Mouse (Mus musculus) hindbrain, embryonic 11.5 days (tissue): ENCODE measurements around the gene Tmc4. TPM values are rescaled to one million over a fixed set of nuclear protein-coding genes. Genes with fewer than 3 reads are reported as not detected.

Experiments used
- ATAC-seq: fragments of 200-750 bp; cut with Nextera tagmentation; 2 replicates; pipeline ENCODE4 v1.8.0; 2017; ENCODE audit warnings: mild to moderate bottlenecking, moderate TSS enrichment, moderate library complexity; ENCODE audit not compliant: low FRiP score
- DNase-seq: peaks from one replicate; pipeline ENCODE4 v3.0.0-alpha.2; 2015; ENCODE audit warnings: low spot score
- H3K27ac ChIP-seq: fragments of 300-500 bp; sonication (generic); 2 replicates; pipeline ENCODE4 v1.5.1; 2014; ENCODE audit warnings: mild to moderate bottlenecking, low read depth, low read length
- H3K27me3 ChIP-seq: fragments of 300-500 bp; sonication (generic); 2 replicates; pipeline ENCODE4 v1.6.1; 2014; ENCODE audit warnings: mild to moderate bottlenecking, low read length, moderate library complexity, mixed read lengths; ENCODE audit not compliant: control insufficient read depth, insufficient read depth
- H3K36me3 ChIP-seq: fragments of 300-500 bp; sonication (generic); 2 replicates; pipeline ENCODE4 v1.6.1; 2014; ENCODE audit warnings: mild to moderate bottlenecking, low read length, moderate library complexity, mixed read lengths; ENCODE audit not compliant: control insufficient read depth, insufficient read depth
- H3K4me1 ChIP-seq: fragments of 300-500 bp; sonication (generic); replicated peaks from 2 replicates; pipeline ENCODE4 v1.6.1; 2014; ENCODE audit warnings: low read length, mixed read lengths; ENCODE audit not compliant: control insufficient read depth, insufficient read depth
- H3K4me2 ChIP-seq: fragments of 300-500 bp; sonication (generic); replicated peaks from 2 replicates; pipeline ENCODE4 v1.6.1; 2014; ENCODE audit warnings: mild to moderate bottlenecking, low read depth, low read length
- H3K4me3 ChIP-seq: fragments of 300-500 bp; sonication (generic); 2 replicates; pipeline ENCODE4 v1.5.1; 2014; ENCODE audit warnings: low read depth, low read length
- H3K9ac ChIP-seq: fragments of 300-500 bp; sonication (generic); 2 replicates; pipeline ENCODE4 v1.6.1; 2014; ENCODE audit warnings: low read depth, low read length
- H3K9me3 ChIP-seq: fragments of 300-500 bp; sonication (generic); 2 replicates; pipeline ENCODE4 v1.6.1; 2016; ENCODE audit warnings: low read length; ENCODE audit not compliant: control insufficient read depth
- WGBS: fragments of 180-500 bp; shearing (Covaris S2); extraction: QIAGEN DNeasy Blood & Tissue Kit; methylation state at CpG from one replicate; pipeline ENCODE4 v1.1.7; 2014; 5-methylcytosine and 5-hydroxymethylcytosine counted together
- polyA plus RNA-seq: library from polyadenylated mRNA; unstranded; fragments of >200 nt; fragmentation: Nextera tagmentation; extraction: Ambion mirVana; gene quantifications from 2 replicates; pipeline ENCODE4 v1.2.1, GENCODE M21; 2014

The Tmc4 gene
- polyA plus RNA-seq, 1 experiment from 2014 or later: 4.4 TPM

DNA sequence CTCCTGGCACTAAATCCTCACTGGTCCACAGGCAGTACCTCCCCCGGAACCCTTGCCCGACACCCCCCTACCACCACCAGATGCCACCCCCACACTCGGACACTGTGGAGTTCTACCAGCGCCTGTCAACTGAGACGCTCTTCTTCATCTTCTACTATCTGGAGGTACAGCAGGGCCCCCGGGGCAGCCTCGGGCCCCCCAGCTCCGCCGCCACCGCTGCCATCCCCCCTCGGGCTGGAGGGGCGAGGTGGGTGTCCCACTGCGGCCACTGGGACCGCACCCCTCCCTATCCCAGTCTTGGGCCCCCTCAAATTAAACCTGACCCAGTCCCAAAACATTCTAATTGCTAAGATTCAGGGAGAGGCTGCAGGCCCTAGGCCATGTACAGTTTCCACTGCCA is 18.8 kb downstream of the Tmc4 start:
- H3K9me3 ChIP-seq: no peaks in the 10 kb centered on the region
- DNase-seq (no peak), ATAC-seq (no peak)
- no peaks in the 10 kb centered on the region for H3K4me1 ChIP-seq
- peaks cover 40% of the 10 kb centered on the region for H3K36me3 ChIP-seq
- no peak overlapping the region for H3K27ac ChIP-seq
- no peak overlapping the region for H3K9ac ChIP-seq
- H3K4me2 ChIP-seq: no peak overlapping the region
- 91% methylated on average over 14 of the region's 14 CpGs for WGBS
- no peak overlapping the region for H3K4me3 ChIP-seq
- H3K27me3 ChIP-seq: no peaks in the 10 kb centered on the region

DNA sequence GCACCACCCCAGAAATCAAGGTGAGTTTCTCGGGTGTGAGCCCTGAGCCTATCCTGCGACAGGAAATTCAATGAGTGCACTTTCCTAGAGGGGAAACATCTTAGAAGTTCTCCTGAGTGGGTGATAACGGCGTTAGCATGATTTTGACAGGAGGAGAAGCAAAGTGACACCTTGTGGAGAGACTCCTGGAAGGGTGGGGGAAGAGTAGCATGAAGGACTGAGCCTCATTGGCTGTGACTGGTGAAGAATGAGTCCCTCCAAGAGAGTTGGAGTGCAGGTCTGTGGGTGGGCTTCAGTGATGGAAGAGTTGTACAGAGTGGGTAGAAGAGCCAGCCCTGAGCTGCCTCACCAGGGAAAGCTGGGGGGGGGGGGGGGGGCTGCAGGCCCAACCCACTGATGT is 20.4 kb downstream of the Tmc4 start:
- H3K27ac ChIP-seq: no peak overlapping the region
- no peaks in the 10 kb centered on the region for H3K4me1 ChIP-seq
- H3K9me3 ChIP-seq: no peaks in the 10 kb centered on the region
- H3K4me2 ChIP-seq: no peak overlapping the region
- H3K27me3 ChIP-seq: no peaks in the 10 kb centered on the region
- 92% methylated on average over 4 of the region's 4 CpGs for WGBS
- ATAC-seq: no peak
- peaks cover 45% of the 10 kb centered on the region for H3K36me3 ChIP-seq
- H3K9ac ChIP-seq: no peak overlapping the region
- DNase-seq: no peak
- no peak overlapping the region for H3K4me3 ChIP-seq

DNA sequence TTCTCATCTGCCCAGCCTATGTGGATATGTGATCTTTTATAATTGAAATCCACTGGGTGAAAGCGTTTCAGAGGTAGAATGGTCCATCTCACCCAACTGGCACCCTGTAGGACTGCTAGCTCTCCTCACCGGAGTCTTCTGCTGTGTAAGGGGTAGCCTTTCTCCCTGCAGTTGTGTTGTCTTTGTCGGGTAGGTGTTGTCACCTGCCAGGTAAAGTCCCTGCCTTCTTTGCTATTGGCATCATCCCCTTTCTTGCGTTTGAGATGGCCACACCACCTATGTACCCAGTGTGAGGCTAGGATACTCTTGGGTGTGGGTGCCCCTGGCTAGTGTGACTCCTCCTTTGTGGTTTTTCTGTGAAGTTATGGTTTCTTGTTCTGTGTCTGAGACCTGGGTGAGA is 30.7 kb downstream of the Tmc4 start:
- DNase-seq: no peak
- peak overlapping the region; percentile 69 for H3K4me2 ChIP-seq
- WGBS: 77% methylated on average over 4 of the region's 4 CpGs
- peak overlapping the region; percentile 89 for H3K9ac ChIP-seq
- peak overlapping the region; percentile 81 for H3K4me3 ChIP-seq
- no peak for ATAC-seq
- no peaks in the 10 kb centered on the region for H3K36me3 ChIP-seq
- no peaks in the 10 kb centered on the region for H3K27me3 ChIP-seq
- H3K27ac ChIP-seq: no peak overlapping the region
- H3K4me1 ChIP-seq: peaks cover 10% of the 10 kb centered on the region; the same call in 1 of the 2 replicates
- H3K9me3 ChIP-seq: no peaks in the 10 kb centered on the region

DNA sequence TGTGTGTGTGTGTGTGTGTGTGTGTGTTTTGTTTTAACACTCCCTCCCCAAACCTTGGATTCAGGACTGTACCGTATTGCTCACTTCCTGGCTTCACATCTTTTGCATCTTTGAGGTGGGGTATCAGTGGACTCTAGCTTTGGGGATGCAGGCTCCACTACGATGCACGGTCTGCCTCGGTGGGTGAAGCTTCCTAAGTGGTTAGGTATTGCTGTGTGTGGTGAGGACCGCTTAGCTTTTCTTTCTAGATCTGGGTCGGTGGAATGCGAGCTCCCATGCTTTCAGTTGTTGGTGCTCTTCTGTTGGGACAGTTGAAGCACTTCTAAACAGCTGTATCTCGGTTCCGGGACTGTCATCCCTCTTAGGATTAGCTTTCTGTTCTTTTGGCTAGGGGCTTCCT is 31.2 kb downstream of the Tmc4 start:
- no peaks in the 10 kb centered on the region for H3K9me3 ChIP-seq
- no peaks in the 10 kb centered on the region for H3K36me3 ChIP-seq
- no peaks in the 10 kb centered on the region for H3K27me3 ChIP-seq
- peak overlapping the region; percentile 89 for H3K9ac ChIP-seq
- no peak overlapping the region for H3K27ac ChIP-seq
- no peak for DNase-seq
- WGBS: 45% methylated on average over 9 of the region's 9 CpGs
- H3K4me1 ChIP-seq: peaks cover 10% of the 10 kb centered on the region; the same call in 1 of the 2 replicates
- H3K4me2 ChIP-seq: peak overlapping the region; percentile 69
- H3K4me3 ChIP-seq: peak overlapping the region; percentile 81
- no peak for ATAC-seq

DNA sequence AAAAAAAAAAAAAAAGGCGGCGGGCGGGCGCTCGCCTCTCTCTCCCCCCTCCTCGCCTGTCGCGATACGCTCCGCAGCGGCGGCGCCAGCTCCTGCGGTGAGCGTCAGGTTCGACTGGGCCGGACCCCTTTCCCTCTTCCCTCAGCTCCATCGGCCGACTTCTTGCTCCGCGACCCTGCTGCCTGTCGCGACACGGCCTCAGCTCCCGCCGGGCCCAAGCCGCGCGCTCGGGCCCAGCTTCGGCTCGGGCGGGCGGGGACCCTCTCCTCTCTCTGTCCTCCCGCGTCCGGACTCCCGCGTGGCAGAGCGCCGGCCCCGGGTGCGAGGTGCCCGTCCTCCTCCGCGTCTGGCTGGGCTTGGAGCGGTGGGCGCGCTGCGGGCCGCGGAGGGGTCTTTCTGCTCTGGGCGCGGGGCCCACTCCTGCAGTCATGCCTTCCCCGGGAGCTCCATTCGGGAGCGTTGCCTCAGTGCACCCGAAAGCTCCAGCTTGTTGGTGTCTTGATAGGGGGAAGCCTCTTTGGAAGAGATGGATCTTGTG is 31.8 kb downstream of the Tmc4 start:
- Histone ChIP-seq H3K27me3 (no peaks in the 10 kb centered on the region), H3K9me3 (no peaks in the 10 kb centered on the region), H3K36me3 (0 out of 2 replicates have a peak, but pooled peaks cover under 1% of the 10 kb centered on the region), H3K27ac (peak overlapping the region; percentile 97), H3K4me3 (peak overlapping the region; percentile 81), H3K9ac (peak overlapping the region; percentile 89), H3K4me1 (peaks cover 10% of the 10 kb centered on the region; the same call in 1 of the 2 replicates), H3K4me2 (peak overlapping the region; percentile 69)
- ATAC-seq (peak; percentile 4; the same call in 1 of the 2 replicates), DNase-seq (no peak)
- WGBS: 1% methylated on average over 45 of the region's 58 CpGs

DNA sequence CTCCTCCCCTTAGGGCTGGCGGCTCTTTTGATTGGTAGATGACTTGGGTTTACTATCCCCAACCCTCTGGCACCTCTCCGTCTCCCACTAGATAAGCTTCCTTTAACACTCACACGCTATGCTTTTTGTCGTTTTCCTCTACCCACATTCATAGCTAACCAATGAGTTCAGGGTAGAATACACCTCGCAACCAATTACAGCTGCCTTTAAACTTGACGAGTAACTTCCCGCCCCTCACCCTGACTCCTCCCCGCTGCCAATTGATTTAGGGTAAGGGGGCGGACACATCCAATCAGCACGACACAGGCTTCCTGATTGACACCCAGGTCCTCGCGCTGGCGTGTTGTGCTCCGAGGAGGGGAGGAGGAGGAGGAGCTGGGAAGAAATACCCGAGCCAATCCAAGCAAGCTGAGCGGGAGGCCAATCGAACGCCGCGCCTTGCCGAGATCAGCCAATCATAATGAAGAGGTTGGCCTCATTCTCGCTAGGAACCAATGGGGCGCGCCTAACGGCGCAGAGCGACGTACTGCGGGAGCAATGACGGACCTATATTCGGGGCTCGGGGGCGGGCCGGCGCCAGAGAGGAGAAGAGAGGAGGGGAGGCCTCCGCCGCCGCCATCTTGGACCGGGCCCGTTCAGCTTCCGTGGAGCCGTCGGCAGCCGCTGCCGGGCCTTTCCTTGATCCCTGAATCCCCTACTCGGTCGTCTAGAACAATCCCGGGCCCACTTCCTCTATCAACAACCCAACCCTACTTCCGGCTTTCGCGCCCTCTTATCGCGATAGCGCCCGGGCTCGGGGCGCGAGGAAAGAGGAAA is 32.5 kb downstream of the Tmc4 start, which contains the start of gene Cnot3:
TSS of gene Cnot3 (plus strand) at position 597 of the 816 bp plus-strand sequence.
- peak; percentile 95 for DNase-seq
- WGBS: under 1% methylated on average over 53 of the region's 58 CpGs
- peak; percentile 99 for ATAC-seq
- H3K9ac ChIP-seq: peak within 1 kb of the TSS; percentile 89
- H3K9me3 ChIP-seq: no peaks in the 10 kb centered on the region
- H3K27ac ChIP-seq: peak within 1 kb of the TSS; percentile 97
- 0 out of 2 replicates have a peak, but pooled peaks cover 4% of the 10 kb centered on the region for H3K36me3 ChIP-seq
- no peaks in the 10 kb centered on the region for H3K27me3 ChIP-seq
- H3K4me3 ChIP-seq: peak within 1 kb of the TSS; percentile 81
- peaks cover 10% of the 10 kb centered on the region; the same call in 1 of the 2 replicates for H3K4me1 ChIP-seq
- H3K4me2 ChIP-seq: peak within 1 kb of the TSS; percentile 69

DNA sequence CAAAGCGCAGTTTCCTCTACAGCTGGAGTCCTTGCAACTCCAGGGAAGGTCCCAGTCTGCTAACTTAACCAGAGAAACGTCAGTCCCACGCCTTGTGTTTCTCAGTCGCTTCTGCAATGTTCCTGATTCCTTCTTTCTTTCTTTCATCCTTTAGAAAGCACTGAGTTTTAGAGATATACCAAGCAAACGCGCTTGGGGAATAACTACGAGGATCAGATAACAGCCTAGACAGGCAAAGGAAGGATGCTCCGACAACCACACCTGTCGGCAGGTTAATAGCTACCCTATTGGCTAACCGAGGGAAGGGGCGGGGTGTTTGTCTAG is 33.0 kb downstream of the Tmc4 start:
- H3K9ac ChIP-seq: peak overlapping the region; percentile 15; the same call in 1 of the 2 replicates
- ATAC-seq (peak; percentile 0; the same call in 1 of the 2 replicates), DNase-seq (no peak)
- no peak overlapping the region for H3K27ac ChIP-seq
- H3K4me2 ChIP-seq: peak overlapping the region; percentile 38
- peaks cover 10% of the 10 kb centered on the region for H3K36me3 ChIP-seq
- H3K27me3 ChIP-seq: no peaks in the 10 kb centered on the region
- WGBS: 0% methylated on average over 11 of the region's 11 CpGs
- no peaks in the 10 kb centered on the region for H3K9me3 ChIP-seq
- peak overlapping the region; percentile 81 for H3K4me3 ChIP-seq
- H3K4me1 ChIP-seq: peaks cover 10% of the 10 kb centered on the region; the same call in 1 of the 2 replicates

DNA sequence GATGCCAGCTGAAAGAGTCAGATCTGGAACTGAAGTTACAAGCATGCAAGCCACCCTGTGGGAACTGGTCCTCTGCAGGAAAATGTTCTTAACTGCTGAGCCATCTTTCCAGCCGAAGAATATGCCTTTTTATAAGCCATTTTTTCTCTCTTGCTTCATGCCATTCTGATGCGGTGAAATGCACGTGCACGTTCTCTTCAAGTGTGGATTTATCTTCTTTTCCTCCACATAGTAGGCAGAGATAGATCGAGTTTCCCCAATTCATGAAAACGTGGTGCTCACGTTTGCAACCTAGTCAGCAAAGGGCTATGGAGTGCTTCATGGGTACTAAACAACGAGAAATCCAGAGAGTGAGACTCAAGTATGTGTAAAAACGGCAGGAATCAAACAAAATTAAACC is 33.5 kb downstream of the Tmc4 start:
- H3K4me1 ChIP-seq: peaks cover 10% of the 10 kb centered on the region; the same call in 1 of the 2 replicates
- H3K9ac ChIP-seq: peak overlapping the region; percentile 15; the same call in 1 of the 2 replicates
- no peaks in the 10 kb centered on the region for H3K27me3 ChIP-seq
- H3K9me3 ChIP-seq: no peaks in the 10 kb centered on the region
- WGBS: 28% methylated on average over 9 of the region's 9 CpGs
- H3K4me3 ChIP-seq: peak overlapping the region; percentile 81; the same call in 1 of the 2 replicates
- ATAC-seq (no peak), DNase-seq (no peak)
- H3K36me3 ChIP-seq: peaks cover 10% of the 10 kb centered on the region
- H3K4me2 ChIP-seq: peak overlapping the region; percentile 38
- no peak overlapping the region for H3K27ac ChIP-seq
